Mouse (Mus musculus): ENCODE results near the gene Exo5. TPM values are rescaled to one million over a fixed set of nuclear protein-coding genes. Genes with fewer than 3 reads are reported as not detected.

The Exo5 gene
- total RNA-seq, 2 experiments from 2014 or later: 1.4 TPM

- intact Hi-C loops (cut with DNase I): loop anchor here (5.0 kb wide), 1 partner anchor 59 kb away; the partner anchor contains the start of gene Rims3
Measured at GRCm38 (mm10) chr4:120911086-120911485, 13.7 kb downstream of the Exo5 start.

GRCm38 (mm10) chr4:120909558-120910150 lies 15.2 kb downstream of the Exo5 start:
- intact Hi-C loops (cut with DNase I): loop anchor here (5.0 kb wide), 1 partner anchor 57 kb away; the partner anchor contains the start of gene Rims3
- no peak for DNase-seq

More at GRCm38 (mm10) chr4:120911086-120911485, 13.7 kb downstream of the Exo5 start:
- DNase-seq: no peak

- intact Hi-C loops (cut with DNase I): no loop called here
- no peak for DNase-seq
Measured at GRCm38 (mm10) chr4:120905644-120906043, 19.2 kb downstream of the Exo5 start.

GRCm38 (mm10) chr4:120904533-120904932 lies 20.3 kb downstream of the Exo5 start:
- no peak for DNase-seq
- intact Hi-C loops (cut with DNase I): no loop called here

GRCm38 (mm10) chr4:120895810-120896584 lies 28.8 kb downstream of the Exo5 start:
- intact Hi-C loops (cut with DNase I): no loop called here
- DNase-seq: no peak

GRCm38 (mm10) chr4:120895226-120895625 lies 29.6 kb downstream of the Exo5 start:
- no peak for DNase-seq
- intact Hi-C loops (cut with DNase I): no loop called here

GRCm38 (mm10) chr4:120894584-120894983 lies 30.2 kb downstream of the Exo5 start:
- DNase-seq: no peak
- intact Hi-C loops (cut with DNase I): no loop called here

GRCm38 (mm10) chr4:120893656-120894401 lies 31.0 kb downstream of the Exo5 start:
- no peak for DNase-seq
- intact Hi-C loops (cut with DNase I): no loop called here

- intact Hi-C loops (cut with DNase I): no loop called here
- DNase-seq: no peak
Measured at GRCm38 (mm10) chr4:120892516-120892915, 32.3 kb downstream of the Exo5 start.

GRCm38 (mm10) chr4:120891960-120892359 lies 32.9 kb downstream of the Exo5 start:
- DNase-seq: no peak
- intact Hi-C loops (cut with DNase I): no loop called here

- intact Hi-C loops (cut with DNase I): no loop called here
- no peak for DNase-seq
Measured at GRCm38 (mm10) chr4:120890754-120891440, 33.9 kb downstream of the Exo5 start.

- DNase-seq: no peak
- intact Hi-C loops (cut with DNase I): loop anchor here (5.0 to 10.0 kb wide), 4 partner anchors 37 to 304 kb away; partner anchors contain the start of genes Gm8439 and Rims3
Measured at GRCm38 (mm10) chr4:120888884-120889283, 35.9 kb downstream of the Exo5 start.

GRCm38 (mm10) chr4:120887381-120888112 lies 37.3 kb downstream of the Exo5 start:
- DNase-seq: no peak

GRCm38 (mm10) chr4:120886811-120887210 lies 38.0 kb downstream of the Exo5 start:
- DNase-seq: no peak
- intact Hi-C loops (cut with DNase I): loop anchor here (5.0 to 10.0 kb wide), 4 partner anchors 35 to 302 kb away; partner anchors contain the start of genes Gm8439 and Rims3

More at GRCm38 (mm10) chr4:120887381-120888112, 37.3 kb downstream of the Exo5 start:
- intact Hi-C loops (cut with DNase I): loop anchor here (5.0 to 10.0 kb wide), 4 partner anchors 35 to 303 kb away; partner anchors contain the start of genes Gm8439 and Rims3

GRCm38 (mm10) chr4:120886131-120886530 lies 38.7 kb downstream of the Exo5 start:
- DNase-seq: no peak
- intact Hi-C loops (cut with DNase I): loop anchor here (5.0 to 10.0 kb wide), 4 partner anchors 34 to 301 kb away; partner anchors contain the start of genes Gm8439 and Rims3

- intact Hi-C loops (cut with DNase I): loop anchor here (5.0 to 10.0 kb wide), 4 partner anchors 33 to 301 kb away; partner anchors contain the start of genes Gm8439 and Rims3
- no peak for DNase-seq
Measured at GRCm38 (mm10) chr4:120885208-120886120, 39.4 kb downstream of the Exo5 start.

GRCm38 (mm10) chr4:120882002-120882625 lies 42.7 kb downstream of the Exo5 start:
- intact Hi-C loops (cut with DNase I): loop anchor here (10.0 kb wide), 2 partner anchors 127 to 297 kb away; partner anchors contain the start of gene Gm8439
- no peak for DNase-seq

Measured in gastrocnemius, postnatal 36 days (tissue).